Mouse (Mus musculus) embryonic stem cell, embryonic (primary cell): ENCODE results near the gene Htr7.

Experiments used
- CTCF ChIA-PET, 4 experiments: fragments of 300-600 bp in 2 of 4; fragments of 350-600 bp in 2 of 4; sonication (Branson Sonifier 250); formaldehyde crosslinking; loops; one replicate each; lab custom pipeline; 2022; ENCODE audit warnings: inconsistent platforms in 2 of 4; lab: Charles Lee
- POLR2A ChIA-PET, 4 experiments: fragments of 300-600 bp in 2 of 4; fragments of 350-600 bp in 2 of 4; sonication (Branson Sonifier 250); formaldehyde crosslinking; loops; one replicate each; lab custom pipeline; 2022; ENCODE audit warnings: antibody characterized with exemption in 4 of 4, inconsistent platforms in 1 of 4; lab: Charles Lee

The Htr7 gene

GRCm38 (mm10) chr19:36057231-36057811 lies at the start of gene Htr7:
TSS of gene Htr7 (minus strand) at chr19:36057507.
- POLR2A ChIA-PET: interaction anchor here in 2 of 4 experiments (1.3 to 1.5 kb wide), 4 partner anchors 11 to 26 kb away, joined by 3 to 8 read pairs (median 4); partner anchors contain the start of gene Rpp30 (in 2 of the 2)
- CTCF ChIA-PET: interaction anchor here in 3 of 4 experiments (0.6 to 1.5 kb wide), 4 partner anchors 26 to 233 kb away, joined by 3 to 6 read pairs (median 3); partner anchors contain the start of gene Rpp30 (in 1 of the 3)

- CTCF ChIA-PET: no interaction called here
- POLR2A ChIA-PET: interaction anchor here in 1 of 4 experiments (1.2 to 3.2 kb wide), 2 partner anchors 8 to 20 kb away, joined by 3 to 8 read pairs; partner anchors contain the start of gene Rpp30
Observed at GRCm38 (mm10) chr19:36103909-36104308, 46.6 kb upstream of the Htr7 start.

GRCm38 (mm10) chr19:36098916-36099315 lies 41.6 kb upstream of the Htr7 start:
- ChIA-PET POLR2A (interaction anchor here in 1 of 4 experiments (1.7 kb wide), 1 partner anchor 16 kb away, joined by 4 read pairs; the partner anchor contains the start of gene Rpp30), CTCF (no interaction called here)

- POLR2A ChIA-PET: interaction anchor here in 1 of 4 experiments (1.0 to 1.7 kb wide), 2 partner anchors 14 to 15 kb away, joined by 3 to 4 read pairs; partner anchors contain the start of gene Rpp30
- CTCF ChIA-PET: interaction anchor here in 1 of 4 experiments (1.0 kb wide), 1 partner anchor 50 kb away, joined by 3 read pairs; no protein-coding TSS in a partner anchor
Observed at GRCm38 (mm10) chr19:36098265-36098664, 41.0 kb upstream of the Htr7 start.

- CTCF ChIA-PET: interaction anchor here in 2 of 4 experiments (0.5 to 0.7 kb wide), 2 partner anchors 96 to 183 kb away, joined by 5 to 10 read pairs; no protein-coding TSS in a partner anchor
- POLR2A ChIA-PET: interaction anchor here in 1 of 4 experiments (1.7 kb wide), 1 partner anchor 14 kb away, joined by 4 read pairs; the partner anchor contains the start of gene Rpp30
Observed at GRCm38 (mm10) chr19:36097194-36097593, 39.9 kb upstream of the Htr7 start.

GRCm38 (mm10) chr19:36090781-36091180 lies 33.5 kb upstream of the Htr7 start:
- ChIA-PET CTCF (interaction anchor here in 3 of 4 experiments (0.6 to 2.8 kb wide), 8 partner anchors 58 to 1596 kb away, joined by 3 to 14 read pairs (median 3); no protein-coding TSS in a partner anchor), POLR2A (interaction anchor here in 1 of 4 experiments (1.0 to 1.3 kb wide), 4 partner anchors 10 to 289 kb away, joined by 3 to 4 read pairs (median 3); no protein-coding TSS in a partner anchor)

- ChIA-PET POLR2A (interaction anchor here in 3 of 4 experiments (0.5 to 2.0 kb wide), 25 partner anchors 9 to 1206 kb away, joined by 3 to 8 read pairs (median 4); partner anchors contain the start of genes Ppp1r3c (in 2 of the 3) and Htr7 (in 1 of the 3)), CTCF (interaction anchor here in 2 of 4 experiments (0.5 to 1.3 kb wide), 9 partner anchors 27 to 1840 kb away, joined by 3 to 6 read pairs (median 3); partner anchors contain the start of genes Htr7 (in 1 of the 2), Ifit2 (in 1 of the 2) and Ppp1r3c (in 1 of the 2))
Observed at GRCm38 (mm10) chr19:36083262-36084225, 26.2 kb upstream of the Htr7 start, which contains the start of gene Rpp30. TSS of gene Rpp30 (plus strand) at chr19:36083716.

- CTCF ChIA-PET: interaction anchor here in 2 of 4 experiments (1.0 to 1.3 kb wide), 5 partner anchors 26 to 1839 kb away, joined by 3 to 6 read pairs (median 3); partner anchors contain the start of genes Htr7 (in 1 of the 2), Ifit2 (in 1 of the 2) and Ppp1r3c (in 1 of the 2)
- POLR2A ChIA-PET: interaction anchor here in 3 of 4 experiments (0.5 to 2.0 kb wide), 21 partner anchors 10 to 1205 kb away, joined by 3 to 11 read pairs (median 4); partner anchors contain the start of genes Ppp1r3c (in 2 of the 3) and Htr7 (in 1 of the 3)
Observed at GRCm38 (mm10) chr19:36082606-36083261, 25.4 kb upstream of the Htr7 start.

GRCm38 (mm10) chr19:36062801-36063529 lies 5.7 kb upstream of the Htr7 start:
- CTCF ChIA-PET: interaction anchor here in 1 of 4 experiments (0.5 kb wide), 1 partner anchor 61 kb away, joined by 5 read pairs; no protein-coding TSS in a partner anchor
- POLR2A ChIA-PET: no interaction called here

- ChIA-PET CTCF (interaction anchor here in 2 of 4 experiments (0.6 to 1.5 kb wide), 4 partner anchors 27 to 348 kb away, joined by 3 to 7 read pairs (median 4); partner anchors contain the start of gene Rpp30 (in 1 of the 2)), POLR2A (interaction anchor here (0.6 to 1.5 kb wide), 7 partner anchors 11 to 145 kb away, joined by 3 to 8 read pairs (median 3); partner anchors contain the start of gene Rpp30 (in 2 of the 4))
Observed at GRCm38 (mm10) chr19:36056502-36057221, 645 bp downstream of the Htr7 start.

GRCm38 (mm10) chr19:36046046-36046445 lies 11.3 kb downstream of the Htr7 start:
- CTCF ChIA-PET: no interaction called here
- POLR2A ChIA-PET: interaction anchor here in 1 of 4 experiments (1.3 kb wide), 1 partner anchor 11 kb away, joined by 3 read pairs; the partner anchor contains the start of gene Htr7

GRCm38 (mm10) chr19:36014836-36015235 lies 42.5 kb downstream of the Htr7 start:
- POLR2A ChIA-PET: no interaction called here
- CTCF ChIA-PET: no interaction called here

- POLR2A ChIA-PET: no interaction called here
- CTCF ChIA-PET: no interaction called here
Observed at GRCm38 (mm10) chr19:36006277-36006676, 51.0 kb downstream of the Htr7 start.

- ChIA-PET POLR2A (no interaction called here), CTCF (no interaction called here)
Observed at GRCm38 (mm10) chr19:36004961-36005360, 52.3 kb downstream of the Htr7 start.

GRCm38 (mm10) chr19:36002476-36003445 lies 54.5 kb downstream of the Htr7 start:
- ChIA-PET CTCF (interaction anchor here in 1 of 4 experiments (0.6 kb wide), 1 partner anchor 60 kb away, joined by 5 read pairs; no protein-coding TSS in a partner anchor), POLR2A (interaction anchor here in 1 of 4 experiments (0.6 kb wide), 2 partner anchors 726 to 996 kb away, joined by 3 to 5 read pairs; no protein-coding TSS in a partner anchor)
